Mouse (Mus musculus) cortical plate, adult 2 months (tissue): Measurements from ENCODE around the gene Dock8.

Experiments used
- CTCF ChIP-seq: fragments of 200-500 bp; IDR thresholded peaks from 2 replicates; pipeline ENCODE4 v1.5.1; 2011; ENCODE audit warnings: mild to moderate bottlenecking, control low read depth, low read length; ENCODE audit not compliant: insufficient read depth; ENCODE audit errors: extremely low read depth
- POLR2A ChIP-seq: fragments of 200-500 bp; IDR thresholded peaks from 2 replicates; pipeline ENCODE4 v1.6.1; 2011; ENCODE audit warnings: mild to moderate bottlenecking, low read length, control low read depth; ENCODE audit not compliant: insufficient read depth; ENCODE audit errors: extremely low read depth

DNA sequence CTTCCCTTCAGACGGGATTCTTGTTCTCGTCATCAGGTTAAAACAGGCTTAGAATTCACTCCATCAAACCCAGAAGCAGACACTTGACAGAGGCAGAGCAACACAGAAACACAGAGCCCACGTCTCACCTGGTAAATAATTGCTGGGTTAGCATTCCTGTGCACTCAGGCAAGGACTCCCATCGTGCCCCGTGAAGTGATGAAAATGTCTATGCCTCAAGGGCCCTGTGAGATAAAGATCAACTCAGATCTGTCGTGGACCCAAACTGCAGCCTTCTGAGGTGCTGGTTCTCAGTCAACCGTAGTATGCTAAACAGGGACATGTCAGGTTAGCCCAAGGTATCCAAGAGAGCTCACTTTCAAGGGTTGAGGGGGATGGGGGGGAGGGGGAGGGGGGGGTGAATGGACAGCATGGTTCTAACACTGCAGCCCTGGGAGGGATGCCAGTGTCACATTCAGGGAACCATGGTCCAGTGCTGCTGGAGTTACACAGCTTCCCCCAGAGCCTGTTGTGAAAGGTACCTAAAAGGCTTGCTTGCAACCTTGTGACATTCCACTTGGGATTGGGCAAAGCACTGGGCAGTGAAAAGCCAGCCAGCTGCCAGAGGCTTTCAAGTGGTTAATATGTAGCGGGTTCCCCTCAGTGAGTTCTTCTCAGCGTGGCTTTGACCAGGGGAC is 222.8 kb downstream of the Dock8 start:
- TF ChIP-seq POLR2A (no peak), CTCF (no peak)
